Mouse (Mus musculus) midbrain, embryonic 15.5 days (tissue): Measurements from ENCODE around the gene Sema3e. TPM values are rescaled to one million over a fixed set of nuclear protein-coding genes. Genes with fewer than 3 reads are reported as not detected.

Experiments used
- ATAC-seq: fragments of 200-750 bp; cut with Nextera tagmentation; replicated peaks from 2 replicates; pipeline ENCODE4 v1.8.0; 2017; ENCODE audit warnings: moderate TSS enrichment
- H3K27ac ChIP-seq: fragments of 300-500 bp; sonication (generic); 2 replicates; pipeline ENCODE4 v1.5.1; 2015; ENCODE audit warnings: mild to moderate bottlenecking, inconsistent platforms
- H3K27me3 ChIP-seq: fragments of 300-500 bp; sonication (generic); replicated peaks from 2 replicates; pipeline ENCODE4 v1.6.1; 2015; ENCODE audit warnings: inconsistent platforms
- H3K36me3 ChIP-seq: fragments of 300-500 bp; sonication (generic); replicated peaks from 2 replicates; pipeline ENCODE4 v1.6.1; 2015; ENCODE audit warnings: inconsistent platforms
- H3K4me1 ChIP-seq: fragments of 300-500 bp; sonication (generic); 2 replicates; pipeline ENCODE4 v1.6.1; 2015; ENCODE audit warnings: inconsistent platforms
- H3K4me2 ChIP-seq: fragments of 300-500 bp; sonication (generic); 2 replicates; pipeline ENCODE4 v1.6.1; 2015; ENCODE audit warnings: inconsistent platforms, mild to moderate bottlenecking, moderate library complexity
- H3K4me3 ChIP-seq: fragments of 300-500 bp; sonication (generic); 2 replicates; pipeline ENCODE4 v1.5.1; 2015; ENCODE audit warnings: mild to moderate bottlenecking, inconsistent platforms
- H3K9ac ChIP-seq: fragments of 300-500 bp; sonication (generic); 2 replicates; pipeline ENCODE4 v1.6.1; 2015; ENCODE audit warnings: mild to moderate bottlenecking, inconsistent platforms
- H3K9me3 ChIP-seq: fragments of 300-500 bp; sonication (generic); 2 replicates; pipeline ENCODE4 v1.6.1; 2016; ENCODE audit warnings: inconsistent platforms
- WGBS: fragments of 180-500 bp; shearing (Covaris S2); methylation state at CpG from one replicate; pipeline ENCODE4 v1.1.7; 2015; ENCODE audit warnings: mixed read lengths; 5-methylcytosine and 5-hydroxymethylcytosine counted together
- polyA plus RNA-seq: library from polyadenylated mRNA; unstranded; fragments of >200 nt; fragmentation: Nextera tagmentation; extraction: Ambion mirVana; gene quantifications from 2 replicates; pipeline ENCODE4 v1.2.1, GENCODE M21; 2015

Sema3e gene
- polyA plus RNA-seq, 1 experiment from 2014 or later, result 3.7 TPM

DNA sequence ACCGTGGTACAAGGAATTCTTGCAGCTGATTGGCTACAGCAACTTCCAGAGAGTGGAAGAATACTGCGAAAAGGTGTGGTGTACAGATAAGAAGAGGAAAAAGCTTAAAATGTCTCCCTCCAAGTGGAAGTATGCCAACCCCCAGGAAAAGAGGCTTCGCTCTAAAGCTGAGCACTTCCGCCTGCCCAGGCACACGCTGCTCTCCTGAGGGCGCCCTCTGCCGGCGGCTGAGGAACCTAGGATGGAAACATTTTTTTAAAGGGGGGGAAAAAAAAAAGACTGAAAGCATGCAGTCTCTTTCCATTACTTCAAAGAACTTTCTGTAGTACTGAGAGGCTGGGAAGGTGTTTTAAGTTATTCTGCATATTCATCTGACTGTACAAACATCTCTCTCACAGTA lies 227.5 kb downstream of the Sema3e start:
- no peaks in the 10 kb centered on the region for H3K9me3 ChIP-seq
- H3K4me3 ChIP-seq, result no peak overlapping the region
- no peak for ATAC-seq
- H3K4me1 ChIP-seq, result no peaks in the 10 kb centered on the region
- no peak overlapping the region for H3K4me2 ChIP-seq
- no peaks in the 10 kb centered on the region for H3K36me3 ChIP-seq
- no peak overlapping the region for H3K27ac ChIP-seq
- WGBS, result 43% methylated on average over 8 of the region's 8 CpGs
- no peaks in the 10 kb centered on the region for H3K27me3 ChIP-seq
- no peak overlapping the region for H3K9ac ChIP-seq

DNA sequence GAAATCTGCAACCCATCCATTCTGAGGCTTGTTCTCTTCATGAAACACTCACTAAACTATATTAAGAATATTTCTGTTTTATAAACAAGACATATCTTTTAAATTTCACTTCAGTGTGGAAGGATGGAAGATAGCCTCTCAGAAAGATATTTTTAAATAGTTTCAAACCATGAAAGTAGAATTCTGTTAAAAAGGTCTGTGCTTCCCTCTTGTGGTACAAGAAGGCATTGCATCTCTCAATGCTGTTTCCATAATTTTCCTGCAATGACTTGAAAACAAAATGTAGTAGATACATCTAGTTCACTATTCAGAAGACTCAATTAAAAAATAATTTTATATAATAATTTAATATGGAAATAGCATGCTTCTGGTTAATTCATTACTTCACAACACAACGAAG lies 228.3 kb downstream of the Sema3e start:
- H3K4me3 ChIP-seq, result no peak overlapping the region
- H3K27ac ChIP-seq, result no peak overlapping the region
- no peaks in the 10 kb centered on the region for H3K36me3 ChIP-seq
- H3K4me1 ChIP-seq, result no peaks in the 10 kb centered on the region
- ATAC-seq, result no peak
- no peaks in the 10 kb centered on the region for H3K27me3 ChIP-seq
- no peaks in the 10 kb centered on the region for H3K9me3 ChIP-seq
- no peak overlapping the region for H3K9ac ChIP-seq
- 81% methylated on average over 1 of the region's 1 CpGs for WGBS
- H3K4me2 ChIP-seq, result no peak overlapping the region

DNA sequence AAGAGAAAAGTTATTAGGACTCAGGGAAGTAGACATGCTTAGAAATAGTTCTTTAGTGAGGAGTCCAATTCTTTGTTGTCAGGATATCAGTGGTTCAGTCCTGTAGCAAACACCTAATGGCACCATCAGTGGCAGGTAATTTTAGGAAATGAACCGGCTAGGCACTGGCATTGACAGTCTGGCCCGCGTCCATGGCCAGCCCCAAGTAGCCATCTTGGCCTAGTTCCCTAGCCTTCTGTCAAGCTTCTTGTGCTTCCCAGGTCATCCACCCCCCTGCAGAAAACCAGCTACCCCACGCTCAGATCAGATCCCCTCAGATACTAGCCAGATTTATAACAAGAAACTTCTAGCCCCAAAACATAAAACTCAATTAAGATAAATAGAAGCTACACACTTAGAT lies 235.1 kb downstream of the Sema3e start:
- Histone ChIP-seq H3K27me3 (no peaks in the 10 kb centered on the region), H3K27ac (no peak overlapping the region)
- WGBS, result 96% methylated on average over 4 of the region's 4 CpGs

DNA sequence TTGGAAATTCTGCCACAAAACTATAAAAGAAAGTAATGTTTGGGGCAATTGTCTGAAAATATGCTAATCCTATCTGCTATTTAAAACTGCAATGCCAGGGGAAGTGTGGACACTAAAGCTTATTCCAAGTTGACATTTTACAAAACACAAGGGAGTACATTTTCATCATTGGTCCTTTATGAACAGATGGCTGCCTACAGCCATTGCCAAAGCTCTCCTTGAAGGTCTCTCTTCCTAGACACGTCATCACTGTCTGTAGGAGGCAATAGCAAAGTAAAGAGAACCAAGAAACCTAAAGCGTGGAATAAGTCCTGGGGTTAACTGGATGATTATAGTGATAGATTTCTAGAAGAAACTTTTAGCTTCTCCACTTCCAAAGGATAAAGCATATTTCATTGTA lies 242.3 kb downstream of the Sema3e start:
- WGBS, result 76% methylated on average over 2 of the region's 2 CpGs
- H3K36me3 ChIP-seq, result no peaks in the 10 kb centered on the region
- H3K4me2 ChIP-seq, result no peak overlapping the region
- H3K9me3 ChIP-seq, result no peaks in the 10 kb centered on the region
- H3K27ac ChIP-seq, result no peak overlapping the region
- H3K4me1 ChIP-seq, result no peaks in the 10 kb centered on the region
- no peak for ATAC-seq
- H3K9ac ChIP-seq, result no peak overlapping the region
- no peak overlapping the region for H3K4me3 ChIP-seq
- H3K27me3 ChIP-seq, result no peaks in the 10 kb centered on the region

More for the DNA sequence above, 235.1 kb downstream of the Sema3e start:
- Histone ChIP-seq H3K4me3 (no peak overlapping the region), H3K36me3 (no peaks in the 10 kb centered on the region), H3K4me2 (no peak overlapping the region), H3K4me1 (no peaks in the 10 kb centered on the region), H3K9ac (no peak overlapping the region), H3K9me3 (no peaks in the 10 kb centered on the region)
- no peak for ATAC-seq

Other genes with a start within 250 kb of the Sema3e start
- not detected in 2 replicates for gene Speer3, start 233.7 kb upstream of the Sema3e start, polyA plus RNA-seq